Mouse (Mus musculus) liver, embryonic 12.5 days (tissue): ENCODE measurements around the gene Irf2. TPM values are rescaled to one million over a fixed set of nuclear protein-coding genes. Genes with fewer than 3 reads are reported as not detected.

Experiments used
- ATAC-seq: fragments of 200-750 bp; cut with Nextera tagmentation; 2 replicates; pipeline ENCODE4 v1.8.0; 2017; ENCODE audit warnings: moderate number of reproducible peaks, mild to moderate bottlenecking, moderate library complexity
- H3K27ac ChIP-seq: fragments of 300-500 bp; sonication (generic); 2 replicates; pipeline ENCODE4 v1.5.1; 2016; ENCODE audit warnings: mild to moderate bottlenecking
- H3K27me3 ChIP-seq: fragments of 300-500 bp; sonication (generic); replicated peaks from 2 replicates; pipeline ENCODE4 v1.6.1; 2016; ENCODE audit warnings: mild to moderate bottlenecking, moderate library complexity
- H3K36me3 ChIP-seq: fragments of 300-500 bp; sonication (generic); 2 replicates; pipeline ENCODE4 v1.6.1; 2016; ENCODE audit warnings: mild to moderate bottlenecking, moderate library complexity
- H3K4me1 ChIP-seq: fragments of 300-500 bp; sonication (generic); 2 replicates; pipeline ENCODE4 v1.6.1; 2016
- H3K4me2 ChIP-seq: fragments of 300-500 bp; sonication (generic); 2 replicates; pipeline ENCODE4 v1.6.1; 2016; ENCODE audit warnings: mild to moderate bottlenecking, moderate library complexity
- H3K4me3 ChIP-seq: fragments of 300-500 bp; sonication (generic); 2 replicates; pipeline ENCODE4 v1.5.1; 2016; ENCODE audit warnings: mild to moderate bottlenecking, moderate library complexity
- H3K9ac ChIP-seq: fragments of 300-500 bp; sonication (generic); 2 replicates; pipeline ENCODE4 v1.6.1; 2016; ENCODE audit warnings: mild to moderate bottlenecking, moderate library complexity
- H3K9me3 ChIP-seq: fragments of 300-500 bp; sonication (generic); replicated peaks from 2 replicates; pipeline ENCODE4 v1.6.1; 2016; ENCODE audit warnings: mild to moderate bottlenecking, moderate library complexity
- WGBS: fragments of 180-500 bp; shearing (Covaris S2); methylation state at CpG from one replicate; pipeline ENCODE4 v1.1.7; 2016; ENCODE audit not compliant: insufficient replicate concordance; 5-methylcytosine and 5-hydroxymethylcytosine counted together
- polyA plus RNA-seq: library from polyadenylated mRNA; unstranded; fragments of >200 nt; fragmentation: Nextera tagmentation; extraction: Ambion mirVana; gene quantifications from 2 replicates; pipeline ENCODE4 v1.2.1, GENCODE M21; 2016

Irf2 gene
- 14.8 and 17.5 TPM in 2 replicates for polyA plus RNA-seq

GRCm38 (mm10) chr8:46739003-46739949 lies at the start of gene Irf2:
Gene Irf2 (plus strand): TSS chr8:46739732.
- Histone ChIP-seq H3K4me2 (peak within 1 kb of the TSS; percentile 90), H3K9me3 (peaks cover 6% of the 10 kb centered on the region), H3K36me3 (no peaks in the 10 kb centered on the region), H3K9ac (peak within 1 kb of the TSS; percentile 95), H3K27ac (peak within 1 kb of the TSS; percentile 91), H3K27me3 (no peaks in the 10 kb centered on the region), H3K4me1 (peaks cover 48% of the 10 kb centered on the region), H3K4me3 (peak within 1 kb of the TSS; percentile 95)
- peak; percentile 82 for ATAC-seq
- under 1% methylated on average over 47 of the region's 51 CpGs for WGBS

GRCm38 (mm10) chr8:46690111-46690510 lies 49.4 kb upstream of the Irf2 start:
- Histone ChIP-seq H3K4me1 (peaks cover 18% of the 10 kb centered on the region), H3K27me3 (no peaks in the 10 kb centered on the region), H3K4me2 (no peak overlapping the region), H3K9ac (no peak overlapping the region), H3K4me3 (no peak overlapping the region), H3K36me3 (no peaks in the 10 kb centered on the region), H3K27ac (no peak overlapping the region), H3K9me3 (no peaks in the 10 kb centered on the region)
- no peak for ATAC-seq
- WGBS = 79% methylated on average over 5 of the region's 5 CpGs

- Histone ChIP-seq H3K9ac (no peak overlapping the region), H3K4me3 (no peak overlapping the region), H3K9me3 (no peaks in the 10 kb centered on the region), H3K4me1 (peaks cover 18% of the 10 kb centered on the region), H3K27me3 (no peaks in the 10 kb centered on the region), H3K36me3 (no peaks in the 10 kb centered on the region), H3K27ac (no peak overlapping the region), H3K4me2 (no peak overlapping the region)
- no peak for ATAC-seq
- WGBS = 76% methylated on average over 5 of the region's 5 CpGs
Measured at GRCm38 (mm10) chr8:46690581-46690980, 49.0 kb upstream of the Irf2 start.

GRCm38 (mm10) chr8:46691360-46691759 lies 48.2 kb upstream of the Irf2 start:
- no peak for ATAC-seq
- 75% methylated on average over 7 of the region's 7 CpGs for WGBS
- Histone ChIP-seq H3K9ac (no peak overlapping the region), H3K9me3 (no peaks in the 10 kb centered on the region), H3K4me2 (no peak overlapping the region), H3K27me3 (no peaks in the 10 kb centered on the region), H3K4me1 (peaks cover 18% of the 10 kb centered on the region), H3K36me3 (no peaks in the 10 kb centered on the region), H3K4me3 (no peak overlapping the region), H3K27ac (no peak overlapping the region)

GRCm38 (mm10) chr8:46696256-46697041 lies 43.1 kb upstream of the Irf2 start:
- H3K9ac ChIP-seq = no peak overlapping the region
- 66% methylated on average over 15 of the region's 15 CpGs for WGBS
- peaks cover 12% of the 10 kb centered on the region for H3K4me1 ChIP-seq

GRCm38 (mm10) chr8:46697566-46697965 lies 42.0 kb upstream of the Irf2 start:
- Histone ChIP-seq H3K27me3 (no peaks in the 10 kb centered on the region), H3K4me2 (no peak overlapping the region), H3K9me3 (no peaks in the 10 kb centered on the region), H3K36me3 (no peaks in the 10 kb centered on the region), H3K27ac (no peak overlapping the region), H3K4me1 (peaks cover 10% of the 10 kb centered on the region), H3K4me3 (no peak overlapping the region), H3K9ac (no peak overlapping the region)
- ATAC-seq = no peak
- 86% methylated on average over 4 of the region's 4 CpGs for WGBS

More at GRCm38 (mm10) chr8:46696256-46697041, 43.1 kb upstream of the Irf2 start:
- Histone ChIP-seq H3K27ac (no peak overlapping the region), H3K4me2 (no peak overlapping the region), H3K4me3 (no peak overlapping the region), H3K27me3 (no peaks in the 10 kb centered on the region), H3K9me3 (no peaks in the 10 kb centered on the region), H3K36me3 (no peaks in the 10 kb centered on the region)
- no peak for ATAC-seq

GRCm38 (mm10) chr8:46698162-46698561 lies 41.4 kb upstream of the Irf2 start:
- Histone ChIP-seq H3K9ac (no peak overlapping the region), H3K4me3 (no peak overlapping the region), H3K4me1 (peaks cover 6% of the 10 kb centered on the region), H3K36me3 (no peaks in the 10 kb centered on the region), H3K9me3 (no peaks in the 10 kb centered on the region), H3K27me3 (no peaks in the 10 kb centered on the region), H3K4me2 (no peak overlapping the region), H3K27ac (no peak overlapping the region)
- 82% methylated on average over 5 of the region's 5 CpGs for WGBS
- no peak for ATAC-seq

GRCm38 (mm10) chr8:46705145-46705544 lies 34.4 kb upstream of the Irf2 start:
- H3K4me2 ChIP-seq = no peak overlapping the region
- ATAC-seq = no peak
- WGBS = 72% methylated on average over 2 of the region's 2 CpGs
- H3K9me3 ChIP-seq = no peaks in the 10 kb centered on the region
- H3K27me3 ChIP-seq = no peaks in the 10 kb centered on the region
- H3K4me1 ChIP-seq = no peaks in the 10 kb centered on the region
- H3K36me3 ChIP-seq = no peaks in the 10 kb centered on the region
- no peak overlapping the region for H3K9ac ChIP-seq
- H3K27ac ChIP-seq = no peak overlapping the region
- H3K4me3 ChIP-seq = no peak overlapping the region

- Histone ChIP-seq H3K27me3 (no peaks in the 10 kb centered on the region), H3K36me3 (no peaks in the 10 kb centered on the region), H3K9ac (no peak overlapping the region), H3K4me1 (no peaks in the 10 kb centered on the region), H3K4me2 (no peak overlapping the region), H3K9me3 (no peaks in the 10 kb centered on the region), H3K4me3 (no peak overlapping the region), H3K27ac (no peak overlapping the region)
- WGBS = 69% methylated on average over 5 of the region's 5 CpGs
- ATAC-seq = no peak
Measured at GRCm38 (mm10) chr8:46706730-46707129, 32.8 kb upstream of the Irf2 start.

GRCm38 (mm10) chr8:46709302-46709701 lies 30.2 kb upstream of the Irf2 start:
- Histone ChIP-seq H3K4me3 (no peak overlapping the region), H3K4me1 (peaks cover 6% of the 10 kb centered on the region), H3K9me3 (no peaks in the 10 kb centered on the region), H3K27ac (no peak overlapping the region), H3K9ac (no peak overlapping the region), H3K27me3 (no peaks in the 10 kb centered on the region), H3K4me2 (no peak overlapping the region), H3K36me3 (no peaks in the 10 kb centered on the region)
- WGBS = 67% methylated on average over 4 of the region's 4 CpGs
- no peak for ATAC-seq

GRCm38 (mm10) chr8:46710289-46710688 lies 29.2 kb upstream of the Irf2 start:
- no peak for ATAC-seq

GRCm38 (mm10) chr8:46711496-46711895 lies 28.0 kb upstream of the Irf2 start:
- no peaks in the 10 kb centered on the region for H3K9me3 ChIP-seq
- peaks cover 11% of the 10 kb centered on the region for H3K4me1 ChIP-seq
- no peak overlapping the region for H3K9ac ChIP-seq
- H3K27me3 ChIP-seq = no peaks in the 10 kb centered on the region
- no peak overlapping the region for H3K4me2 ChIP-seq
- H3K27ac ChIP-seq = no peak overlapping the region
- WGBS = 81% methylated on average over 2 of the region's 2 CpGs
- no peak overlapping the region for H3K4me3 ChIP-seq
- H3K36me3 ChIP-seq = no peaks in the 10 kb centered on the region
- ATAC-seq = no peak

More at GRCm38 (mm10) chr8:46710289-46710688, 29.2 kb upstream of the Irf2 start:
- no peak overlapping the region for H3K27ac ChIP-seq
- no peak overlapping the region for H3K4me3 ChIP-seq
- WGBS = 78% methylated on average over 8 of the region's 8 CpGs
- H3K4me2 ChIP-seq = no peak overlapping the region
- H3K36me3 ChIP-seq = no peaks in the 10 kb centered on the region
- peaks cover 11% of the 10 kb centered on the region for H3K4me1 ChIP-seq
- no peaks in the 10 kb centered on the region for H3K9me3 ChIP-seq
- no peaks in the 10 kb centered on the region for H3K27me3 ChIP-seq
- H3K9ac ChIP-seq = no peak overlapping the region
